Mouse (Mus musculus) lung, postnatal 4 days (tissue): ENCODE measurements around the gene Saal1.
"Not testable (repeated sequence)": the region's sequence is repeated elsewhere in the genome, so short reads cannot be mapped to it uniquely, and the experiment has no call there.

Experiments
- DNase-seq, 2 experiments: peaks; one replicate each; pipeline ENCODE4 v3.0.0; 2021

The Saal1 gene

DNA sequence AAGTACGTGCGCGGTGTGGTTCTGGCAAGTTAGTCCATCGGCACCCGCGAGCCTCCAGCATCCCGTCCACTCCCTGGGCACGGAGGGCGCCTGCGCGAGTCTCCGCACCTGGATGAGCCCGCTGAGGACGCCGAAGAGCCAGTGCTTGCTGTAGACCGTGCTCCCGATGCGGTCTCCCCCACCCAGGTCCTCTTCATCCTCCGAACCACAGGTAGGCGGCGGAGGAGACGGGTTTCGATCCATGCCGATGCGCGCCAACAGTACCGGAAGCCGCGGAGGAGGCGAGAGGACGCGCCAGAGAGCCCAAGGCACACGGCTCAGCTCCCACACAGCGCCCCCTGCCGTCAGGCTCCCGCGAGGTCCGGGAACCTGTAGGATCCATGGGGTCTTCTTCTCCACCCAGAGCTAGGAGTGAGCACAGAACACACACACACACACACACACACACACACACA, at the start of gene Saal1:
Gene Saal1 (minus strand): TSS at position 291 of the 455 bp plus-strand sequence.
- DNase-seq, result peak; percentile 87 to 89

DNA sequence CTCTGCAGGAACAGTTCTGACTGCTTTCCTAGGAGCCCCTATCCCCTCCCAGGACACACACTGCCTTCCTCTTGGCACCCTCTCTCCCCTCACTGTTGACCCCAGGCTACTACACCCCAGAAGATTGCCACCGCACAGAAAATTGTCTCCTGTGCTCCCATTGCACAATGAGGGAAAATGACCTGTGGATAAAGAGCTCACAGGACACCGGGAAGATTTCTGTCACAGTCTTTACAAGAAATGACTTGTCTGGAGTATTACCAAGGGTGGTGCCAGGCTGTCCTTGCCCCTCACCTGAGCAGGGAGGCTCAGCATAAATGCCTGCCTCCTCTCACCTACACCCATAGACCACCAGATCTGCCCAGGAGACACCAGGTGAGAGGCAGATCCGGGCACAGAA, 41.0 kb upstream of the Saal1 start, which contains the start of gene Saa2:
Gene Saa2 (plus strand): TSS at position 301 of the 400 bp plus-strand sequence.
- no peak for DNase-seq

DNA sequence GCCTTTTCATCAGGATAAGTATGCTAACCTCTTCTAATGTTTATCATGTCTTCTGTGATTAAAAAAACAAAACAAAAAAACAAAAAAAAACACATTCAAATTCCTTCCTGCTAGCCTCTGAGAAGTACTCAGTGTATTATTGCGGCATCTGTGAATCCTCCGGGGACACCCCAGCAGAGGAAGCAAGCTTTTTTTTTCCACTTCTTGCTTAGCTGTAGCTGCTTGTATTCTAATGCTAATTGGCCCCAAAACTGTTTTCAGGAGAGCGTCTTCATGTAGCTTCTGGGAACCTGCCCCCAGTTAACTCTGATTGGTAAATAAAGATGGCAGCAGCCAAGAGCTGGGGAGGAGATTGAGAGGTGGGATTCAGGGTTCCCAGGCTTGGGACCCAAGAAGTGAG, 38.0 kb upstream of the Saal1 start:
- DNase-seq, result no peak

DNA sequence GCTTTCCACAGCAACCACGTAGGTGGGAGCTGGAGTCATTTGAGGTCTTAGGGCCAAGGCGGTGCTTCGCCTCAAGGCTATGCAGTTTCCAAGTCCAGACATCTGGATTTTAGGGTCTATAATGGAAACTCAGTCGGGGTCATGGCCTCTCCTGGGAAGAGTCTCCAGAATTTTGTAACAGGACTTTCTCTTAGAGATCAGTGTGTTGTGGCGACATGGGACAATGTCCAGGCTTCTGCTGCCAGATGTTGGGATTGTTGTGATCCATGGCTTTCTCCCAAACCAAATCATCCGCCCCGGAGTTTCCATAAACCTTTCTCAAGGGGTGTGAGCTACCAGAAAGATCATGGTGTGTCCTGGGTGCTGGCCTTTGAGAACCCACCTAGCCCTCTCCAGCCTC, 35.9 kb upstream of the Saal1 start:
- DNase-seq, result peak in 1 of 2 experiments; percentile 37

DNA sequence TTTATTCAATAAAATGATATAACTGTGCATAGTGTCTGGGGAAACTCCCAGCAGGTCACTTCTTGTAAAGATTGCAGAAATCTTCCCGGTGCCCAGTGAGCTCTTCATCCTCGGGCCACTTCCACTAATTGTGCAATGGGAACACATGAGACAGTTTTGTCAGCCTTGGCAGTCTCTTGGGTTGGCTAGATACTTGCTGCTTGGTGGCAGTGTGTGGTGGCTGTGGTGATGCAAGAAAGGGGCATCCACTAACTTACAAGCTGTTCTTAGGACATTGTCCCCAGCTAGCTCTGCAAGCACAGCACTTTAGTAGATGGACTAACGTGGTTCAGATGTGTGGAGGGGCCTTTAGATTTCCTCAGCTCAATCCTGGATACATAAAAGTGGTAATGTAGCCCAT, 35.3 kb upstream of the Saal1 start:
- DNase-seq, result no peak

DNA sequence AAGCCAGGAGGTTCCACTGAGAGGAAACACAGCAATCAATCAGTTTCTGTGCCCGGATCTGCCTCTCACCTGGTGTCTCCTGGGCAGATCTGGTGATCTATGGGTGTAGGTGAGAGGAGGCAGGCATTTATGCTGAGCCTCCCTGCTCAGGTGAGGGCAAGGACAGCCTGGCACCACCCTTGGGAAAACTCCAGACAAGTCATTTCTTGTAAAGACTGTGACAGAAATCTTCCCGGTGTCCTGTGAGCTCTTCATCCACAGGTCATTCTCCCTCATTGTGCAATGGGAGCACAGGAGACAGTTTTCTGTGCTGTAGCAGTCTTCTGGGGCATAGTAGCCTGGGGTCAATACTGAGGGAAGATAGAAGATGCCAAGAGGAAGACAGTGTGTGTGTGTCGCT, 32.4 kb upstream of the Saal1 start, which contains the start of gene Saa1:
Gene Saa1 (minus strand): TSS at position 101 of the 400 bp plus-strand sequence.
- DNase-seq, result not testable (repeated sequence)

DNA sequence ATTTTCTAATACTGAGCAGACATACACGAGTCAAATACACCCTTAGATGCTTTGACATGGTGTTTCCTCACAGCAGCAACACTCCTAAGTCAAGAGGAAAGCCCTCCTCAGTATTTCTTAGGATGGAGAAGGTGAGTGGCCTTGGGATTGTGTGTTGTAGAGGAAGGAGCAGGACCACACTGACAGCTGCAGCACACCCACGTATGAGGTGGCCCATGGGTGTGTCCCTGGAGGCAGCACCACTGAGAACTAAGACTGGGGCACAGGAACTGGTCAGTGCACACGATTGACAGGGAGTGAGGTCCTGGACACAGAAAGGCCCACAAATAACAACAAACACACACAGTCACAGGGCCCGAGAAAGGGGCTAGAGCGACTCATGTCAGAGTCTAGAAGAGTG, 29.6 kb upstream of the Saal1 start:
- DNase-seq, result not testable (repeated sequence)

DNA sequence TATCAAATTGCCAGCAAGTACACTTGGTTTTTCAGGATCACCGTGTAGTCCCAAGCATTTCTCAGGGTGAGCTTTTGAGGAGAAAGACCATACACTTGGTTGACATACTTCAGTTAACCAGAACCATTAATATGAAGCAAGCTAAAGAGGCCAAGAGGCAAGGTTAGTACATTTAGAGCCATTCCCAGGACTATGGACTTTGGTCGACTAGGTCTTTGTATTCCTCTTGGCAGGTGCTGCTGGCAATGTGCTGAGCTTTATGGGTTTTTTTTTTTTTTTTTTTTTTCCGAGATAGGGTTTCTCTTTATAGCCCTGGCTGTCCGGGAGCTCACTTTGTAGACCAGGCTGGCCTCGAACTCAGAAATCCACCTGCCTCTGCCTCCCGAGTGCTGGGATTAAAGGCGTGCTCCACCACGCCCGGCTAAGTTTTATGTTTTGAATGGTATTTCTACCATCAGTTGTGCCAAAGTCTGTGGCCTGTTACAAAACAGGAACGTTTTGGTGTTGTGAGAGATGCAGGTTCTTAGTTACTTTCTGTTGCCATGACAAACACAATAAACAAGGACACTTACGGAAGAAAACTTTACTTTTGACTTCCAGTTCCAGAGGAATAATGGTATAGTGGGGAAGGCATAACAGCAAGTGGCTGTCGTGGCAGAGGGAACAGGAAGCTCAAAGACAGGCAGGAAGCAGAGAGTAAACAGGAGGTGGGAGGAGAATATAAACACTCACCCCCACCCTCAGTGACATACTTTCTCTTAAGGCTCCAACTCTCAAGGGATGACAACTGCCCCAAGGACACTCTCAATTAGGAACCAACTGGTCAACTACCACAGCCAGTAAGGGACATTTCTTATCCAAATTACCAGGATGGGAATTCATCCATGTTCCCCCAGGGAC, 28.3 kb upstream of the Saal1 start:
- DNase-seq, result peak in 1 of 2 experiments; percentile 41

DNA sequence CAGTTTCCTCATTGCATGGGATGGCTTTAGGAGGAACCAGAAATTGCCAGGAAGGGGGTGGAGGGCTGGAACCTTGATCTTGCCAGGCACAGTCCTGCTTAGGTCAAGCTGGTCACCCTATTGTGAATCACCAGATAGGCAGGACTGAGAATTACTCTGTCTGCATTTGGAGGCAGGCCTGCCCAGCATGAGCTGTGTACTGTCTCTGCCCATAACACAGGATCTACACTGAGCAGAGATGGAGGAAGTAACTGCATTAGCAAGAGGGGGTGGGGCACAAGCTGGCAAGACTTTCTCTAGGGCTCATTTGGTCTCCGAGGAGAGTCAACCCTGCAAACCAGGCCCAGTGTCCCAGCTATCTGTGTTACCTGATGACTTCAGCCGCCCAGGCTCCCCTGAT, 24.5 kb upstream of the Saal1 start:
- peak in 1 of 2 experiments; percentile 13 for DNase-seq

DNA sequence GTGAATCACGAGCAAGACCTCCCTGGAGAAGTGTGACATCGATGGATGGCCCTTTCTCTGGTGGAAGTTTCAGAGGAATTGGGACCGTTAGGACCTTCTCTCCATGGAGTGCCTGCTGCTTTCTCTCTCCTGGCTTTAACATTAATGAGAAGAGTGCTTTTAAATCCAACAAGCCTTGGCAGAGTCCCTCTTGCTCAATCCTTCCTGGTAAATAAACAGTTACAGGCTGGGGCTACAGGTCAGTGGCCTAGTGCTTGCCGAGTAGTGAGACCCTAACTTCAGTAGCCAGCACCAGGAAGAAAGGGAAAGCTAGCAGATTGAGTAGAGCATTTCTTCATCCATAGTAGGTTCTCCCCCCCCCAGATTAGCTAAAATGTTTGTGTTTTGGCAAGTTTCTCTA, 22.0 kb upstream of the Saal1 start, which contains the start of gene Saa4:
Gene Saa4 (minus strand): TSS at position 146 of the 400 bp plus-strand sequence.
- no peak for DNase-seq

DNA sequence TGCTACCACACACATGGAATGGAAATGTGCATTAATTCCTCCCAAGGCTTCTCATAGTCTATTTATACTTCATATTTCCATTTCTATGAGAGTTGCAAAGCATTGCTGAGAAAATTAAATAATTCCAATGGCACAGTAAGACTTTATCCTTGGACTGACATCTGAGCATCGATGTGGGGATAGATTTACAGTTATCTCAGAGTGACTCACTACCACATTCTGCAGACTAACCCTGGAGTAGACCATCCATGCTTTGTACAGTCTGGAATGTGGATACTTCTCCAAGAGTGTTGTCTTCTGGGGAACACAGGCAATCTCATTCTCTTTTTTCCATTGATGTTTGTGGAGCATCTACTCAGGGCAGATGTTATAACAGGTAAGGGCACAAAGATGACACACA, 17.1 kb upstream of the Saal1 start:
- DNase-seq, result no peak

DNA sequence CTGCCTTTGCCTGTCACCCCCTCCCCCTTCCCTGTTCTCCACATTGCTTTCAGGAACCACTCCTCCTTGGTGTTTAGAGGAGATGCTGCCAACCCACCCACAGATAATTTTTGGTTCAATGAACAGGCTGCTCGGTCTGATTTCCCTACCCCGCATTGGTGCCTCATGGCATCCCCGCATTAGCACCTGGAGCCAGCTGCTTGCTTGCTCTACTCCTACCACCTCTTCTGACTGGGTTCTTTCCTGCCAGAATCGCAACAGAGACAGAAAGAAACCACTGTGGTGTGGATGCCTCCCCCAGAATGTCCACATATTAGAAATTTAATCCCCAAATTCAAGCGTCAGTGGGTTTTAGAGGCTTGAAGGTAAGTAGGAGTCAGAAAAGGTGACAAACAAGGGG, 13.9 kb upstream of the Saal1 start:
- DNase-seq, result no peak

DNA sequence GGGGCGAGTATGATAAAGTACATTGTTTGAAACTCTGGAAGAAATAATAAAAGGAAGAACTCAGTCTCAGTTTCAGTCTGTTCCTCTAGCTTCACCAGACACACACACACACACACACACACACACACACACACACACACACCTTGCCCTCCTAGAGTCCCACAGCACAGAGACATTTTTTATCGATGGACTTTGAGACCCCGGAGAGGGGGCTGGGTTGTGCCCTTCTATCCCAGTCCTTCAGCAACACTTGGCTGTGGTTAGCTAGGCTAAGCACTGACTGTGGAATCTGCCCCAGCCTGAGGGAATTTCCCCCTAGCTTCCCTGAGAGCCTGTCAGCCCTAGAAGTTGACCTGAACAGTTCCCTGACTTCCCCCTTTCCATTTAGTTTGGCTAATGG, 13.4 kb upstream of the Saal1 start:
- no peak for DNase-seq

DNA sequence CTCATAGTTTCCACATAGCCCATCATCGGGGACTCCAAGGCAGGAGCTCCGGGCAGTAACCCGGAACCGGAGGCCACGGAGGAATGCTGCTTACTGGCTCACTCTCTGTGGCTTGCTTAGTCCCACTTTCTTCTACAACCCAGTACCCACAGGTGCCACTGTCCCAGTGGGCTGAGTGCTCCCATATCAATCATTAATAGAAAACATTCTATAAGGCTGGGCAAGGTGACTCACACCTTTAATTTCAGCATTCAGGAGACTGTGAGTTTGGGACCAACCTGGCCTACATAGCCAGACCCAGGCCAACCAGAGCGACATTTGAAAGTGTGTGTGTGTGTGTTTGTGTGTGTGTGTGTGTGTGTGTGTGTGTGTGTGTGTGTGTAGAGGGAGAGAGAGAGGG, 12.9 kb upstream of the Saal1 start:
- DNase-seq, result no peak

DNA sequence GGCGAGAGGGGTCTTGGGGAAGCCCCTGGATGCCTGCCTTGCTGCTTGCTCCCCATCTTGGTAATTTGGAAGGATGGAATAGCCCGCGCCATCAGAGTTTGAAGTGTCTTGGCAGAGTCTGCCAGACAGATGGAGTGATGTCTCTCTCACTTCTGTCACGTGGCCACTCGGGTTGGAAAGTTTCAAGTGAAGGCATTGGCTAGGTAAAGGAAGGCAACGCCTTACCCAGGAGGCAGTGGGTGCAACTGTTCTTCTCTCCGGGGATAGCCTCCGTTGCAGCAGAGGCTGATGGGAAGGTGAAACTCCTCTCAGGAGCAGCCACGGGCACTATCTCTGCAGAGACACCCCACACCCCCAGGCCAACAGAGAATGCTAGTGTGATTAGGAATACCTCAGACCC, 10.0 kb upstream of the Saal1 start:
- no peak for DNase-seq

DNA sequence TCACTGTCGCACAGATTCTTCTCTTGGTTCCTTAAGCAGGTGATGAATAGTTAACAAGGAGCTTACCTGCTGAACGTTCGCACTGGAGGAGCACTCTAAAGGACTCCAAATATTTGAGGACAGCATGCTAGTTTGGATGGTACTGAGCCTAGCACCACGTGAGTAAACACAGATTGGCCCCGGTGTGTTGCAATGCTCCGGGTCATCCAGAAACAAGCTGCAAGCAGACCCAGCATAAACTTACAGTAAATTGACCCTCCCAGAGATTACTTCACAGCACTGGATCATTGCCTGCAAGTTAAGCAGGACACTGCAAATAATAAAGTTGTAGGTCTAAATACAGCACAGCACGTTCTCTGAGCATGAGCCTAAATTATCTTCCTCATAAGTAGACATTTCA, 9.0 kb upstream of the Saal1 start:
- peak; percentile 69 to 85 for DNase-seq

DNA sequence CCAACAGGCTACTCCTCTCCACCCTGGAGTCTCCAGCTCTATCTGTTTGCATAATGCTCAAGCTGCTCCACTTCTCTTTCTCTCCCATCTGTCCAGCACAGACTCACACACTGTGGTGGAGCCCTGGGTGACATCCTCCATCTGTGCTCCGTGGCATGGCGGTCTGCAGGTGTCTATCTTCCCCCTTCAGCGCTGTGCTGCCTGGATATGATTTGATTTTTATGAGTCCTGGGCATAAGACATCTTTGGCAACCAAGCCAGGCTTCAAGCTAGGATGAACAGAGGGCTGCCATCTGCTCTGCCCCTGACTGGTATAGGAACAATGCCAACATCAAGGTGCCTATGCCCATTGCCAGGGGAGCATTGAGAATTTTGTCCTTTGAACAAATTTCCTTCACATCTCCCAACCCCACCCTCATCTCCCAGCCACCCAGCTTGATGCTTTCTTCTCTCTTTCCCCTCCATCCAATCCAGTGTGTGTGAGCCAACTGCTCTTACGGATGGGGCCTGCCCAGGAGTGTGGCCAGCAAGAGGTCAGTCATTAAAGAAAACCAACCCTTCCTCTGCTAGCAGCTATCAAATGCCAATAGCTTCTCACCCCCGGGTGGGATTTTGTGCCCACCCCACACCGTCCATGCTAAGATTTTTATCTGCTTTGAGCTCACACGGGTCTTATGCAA, 8.3 kb upstream of the Saal1 start:
- DNase-seq, result no peak

DNA sequence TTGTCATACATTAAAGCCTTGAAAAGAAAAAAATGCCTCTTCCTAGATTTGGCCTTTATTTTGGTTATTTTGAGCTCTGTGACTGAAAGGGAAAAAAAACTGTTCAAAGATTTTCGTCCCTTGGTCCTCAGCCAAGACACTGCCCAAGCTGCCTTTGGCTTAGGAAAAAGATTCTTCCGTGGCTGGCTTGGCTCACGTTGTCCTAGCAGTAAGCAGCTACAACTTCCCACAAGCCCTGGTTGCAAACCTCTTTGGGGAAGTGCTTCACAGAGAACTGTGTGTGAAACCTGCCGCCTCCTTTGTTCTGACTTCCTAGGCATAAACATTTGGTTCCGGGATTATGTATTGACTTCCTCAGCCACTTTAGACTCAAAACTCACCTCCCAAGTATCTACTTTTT, 6.4 kb upstream of the Saal1 start:
- peak; percentile 62 to 67 for DNase-seq

DNA sequence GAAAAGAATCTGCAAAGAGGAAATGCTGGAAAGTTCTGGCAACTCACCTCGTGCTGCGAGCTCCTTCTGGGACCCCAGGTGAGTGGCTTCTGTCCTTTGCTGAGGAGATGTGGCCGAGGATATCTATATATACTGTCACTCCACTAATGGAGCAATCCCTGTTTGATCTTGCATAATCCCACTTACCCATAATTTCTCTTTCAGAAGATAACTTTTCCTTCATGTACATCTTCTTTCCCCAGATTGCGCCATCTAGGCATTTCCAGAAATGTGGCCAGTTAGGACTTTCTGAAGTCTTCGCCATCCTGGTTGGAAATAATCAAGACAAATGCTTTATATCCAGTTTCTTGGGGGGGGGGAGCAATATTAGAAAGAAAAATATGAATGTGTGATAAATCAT, 5.1 kb upstream of the Saal1 start, which contains the start of gene Saa3:
Gene Saa3 (minus strand): TSS at position 101 of the 400 bp plus-strand sequence.
- no peak for DNase-seq

DNA sequence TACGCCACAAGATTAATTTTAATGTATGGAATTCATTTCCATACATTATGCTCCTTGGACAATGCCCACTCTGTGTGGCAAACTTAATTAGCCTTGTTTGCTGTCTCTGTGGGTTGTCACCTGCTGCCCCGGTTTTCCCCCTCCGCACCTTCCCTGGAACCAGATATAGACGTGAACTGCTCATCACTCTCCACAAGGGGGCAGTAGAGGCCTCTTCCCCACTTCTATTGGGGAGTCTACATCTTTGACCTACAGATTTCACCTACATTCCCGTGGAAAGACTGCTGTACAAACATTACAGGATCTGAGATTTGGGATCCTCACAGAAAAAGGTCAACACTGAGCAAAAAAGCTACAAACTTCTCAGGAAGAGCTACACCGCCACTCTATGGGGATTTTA, 4.0 kb upstream of the Saal1 start:
- peak; percentile 39 to 76 for DNase-seq

DNA sequence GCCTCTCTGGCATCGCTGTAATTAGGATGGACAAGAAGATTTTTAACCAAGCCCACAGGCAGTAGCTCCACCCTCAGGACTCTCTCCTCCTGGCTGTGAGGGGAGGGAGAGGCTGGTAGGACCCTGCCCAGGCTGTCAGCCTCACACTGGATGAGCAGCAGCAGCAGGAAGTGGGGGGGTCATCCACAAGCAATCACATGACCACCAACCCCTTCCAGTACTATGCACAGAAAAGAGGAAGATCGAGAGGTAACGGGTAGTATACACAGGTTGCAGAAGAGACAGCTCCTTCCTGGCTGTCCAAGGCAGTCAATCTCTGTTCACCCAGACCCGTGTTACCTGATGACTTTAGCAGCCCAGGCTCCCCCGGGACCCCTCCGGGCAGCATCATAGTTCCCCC, 1.8 kb upstream of the Saal1 start:
- no peak for DNase-seq

DNA sequence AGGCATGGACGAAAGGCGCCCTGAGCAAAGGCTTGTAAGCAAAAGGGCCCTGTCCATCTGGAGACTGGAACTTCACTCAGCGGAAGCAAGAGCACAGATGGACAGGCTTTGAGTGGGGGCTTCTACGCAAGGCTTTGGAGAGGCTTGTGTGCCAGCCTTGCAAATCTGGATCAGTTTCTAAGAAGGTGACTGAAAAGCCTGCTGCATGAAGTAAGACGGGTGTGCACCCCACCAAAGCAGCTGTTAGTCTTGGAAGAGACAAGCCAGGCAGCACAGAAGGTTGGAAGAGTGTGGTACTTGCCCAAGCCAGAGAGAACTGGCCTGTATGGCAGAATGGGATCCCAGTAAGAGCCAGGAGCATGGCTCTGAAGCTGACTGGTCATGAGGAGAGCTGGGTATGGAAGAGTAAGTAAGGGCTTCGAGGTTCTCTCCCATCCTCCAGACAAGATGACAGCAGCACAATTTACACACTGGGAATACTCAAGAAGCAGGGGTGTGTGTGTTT, 9.9 kb downstream of the Saal1 start:
- DNase-seq, result no peak

DNA sequence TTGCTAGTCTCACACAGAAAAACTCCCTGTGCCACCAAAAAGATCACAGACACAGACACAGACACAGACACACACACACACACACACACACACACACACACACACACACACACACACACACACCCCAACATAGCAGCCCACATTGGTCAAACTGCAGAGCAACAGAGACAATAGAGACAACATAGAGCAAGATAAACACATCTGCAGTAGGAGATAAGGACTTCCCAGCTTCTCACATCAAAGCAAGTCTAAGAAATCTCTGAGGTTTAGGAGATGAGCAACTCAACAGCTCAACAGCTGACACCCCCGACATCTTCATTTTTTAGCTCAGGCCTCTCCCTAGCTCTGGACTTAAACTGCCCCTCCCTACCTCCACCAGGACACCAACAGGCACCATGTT, 13.7 kb downstream of the Saal1 start:
- no peak for DNase-seq

DNA sequence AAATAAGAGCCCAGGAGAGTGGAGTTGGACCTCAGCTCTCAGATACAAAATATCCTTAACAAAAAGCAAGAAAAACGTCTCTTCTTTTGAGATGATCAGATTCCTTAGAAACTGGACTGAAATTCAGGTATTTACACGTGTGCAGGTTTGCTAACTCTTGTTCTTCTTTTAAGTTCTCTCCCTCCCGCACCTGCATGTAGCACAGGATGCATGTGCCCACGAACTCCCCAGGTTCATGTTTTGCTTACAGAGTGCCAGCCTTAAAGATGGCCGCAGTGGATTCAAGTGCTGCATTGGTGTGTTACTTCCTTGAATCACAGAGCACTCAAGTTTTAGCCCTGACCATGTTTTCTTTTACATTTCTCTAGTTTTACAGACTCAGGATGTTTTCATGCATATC, 23.7 kb downstream of the Saal1 start:
- no peak for DNase-seq
